Mouse (Mus musculus): Measurements from ENCODE around the gene Cdhr4.

DNA sequence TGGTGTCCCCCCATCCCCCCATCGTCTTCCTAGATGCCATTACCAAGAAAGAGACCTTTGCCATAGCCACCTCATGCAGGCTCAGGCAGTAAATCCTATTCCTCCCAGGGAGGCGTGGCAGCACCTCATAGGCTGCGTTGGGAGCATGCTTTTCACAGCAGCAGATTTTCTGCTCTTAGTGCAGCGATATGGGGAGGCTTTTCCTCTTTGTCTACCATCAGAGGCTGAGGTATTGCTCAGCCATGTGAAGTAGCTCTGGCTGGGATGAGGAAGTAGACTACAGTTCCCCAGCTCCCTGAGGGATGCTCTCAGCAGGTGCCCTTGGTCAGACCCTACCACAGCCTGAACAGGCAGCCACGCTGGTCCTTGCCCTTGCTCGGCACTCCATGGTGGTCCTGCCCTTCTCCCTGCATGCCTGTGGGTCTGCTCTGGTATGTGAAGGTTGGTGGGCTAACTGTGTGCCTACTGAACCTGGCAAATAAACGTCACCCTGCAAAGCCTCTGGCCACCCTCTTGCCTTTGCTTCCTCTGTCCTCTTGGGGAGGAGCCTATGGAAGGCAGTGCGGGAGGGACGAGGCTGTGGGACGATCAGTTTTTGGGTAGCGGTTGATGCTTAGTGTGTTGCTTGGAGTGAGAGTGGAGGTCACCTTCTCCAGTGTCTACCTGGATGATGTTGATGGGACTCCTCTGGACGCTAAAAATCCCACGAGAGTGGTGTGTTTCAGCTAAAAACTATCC is 42.9 kb upstream of the Cdhr4 start:
- no peak for TF ChIP-seq CTCF (IDR thresholded peaks at IDR 0.05; ENCODE audit: borderline replicate concordance, insufficient read depth, low read depth, low read length)
- no peak for TF ChIP-seq POLR2A (IDR thresholded peaks at IDR 0.05; ENCODE audit: borderline replicate concordance, insufficient read depth, low read length)

Data from cerebellum, adult 2 months (tissue).